Mouse (Mus musculus): ENCODE measurements around the gene Gemin4. TPM values are rescaled to one million over a fixed set of nuclear protein-coding genes. Genes with fewer than 3 reads are reported as not detected.
"Not testable (repeated sequence)": the region's sequence is repeated elsewhere in the genome, so short reads cannot be mapped to it uniquely, and the experiment has no call there.

Gene Gemin4
- polyA plus RNA-seq, 1 experiment: 12.0 TPM

GRCm38 (mm10) chr11:76216049-76216540 lies 1.4 kb downstream of the Gemin4 start:
- TF ChIP-seq CTCF (IDR thresholded peaks at IDR 0.05; ENCODE audit: borderline replicate concordance, extremely low read depth, insufficient read depth, insufficient read length): no peak
- no peak for TF ChIP-seq POLR2A (IDR thresholded peaks at IDR 0.05; ENCODE audit: borderline replicate concordance, extremely low read depth, insufficient read depth, insufficient read length, poor library complexity, severe bottlenecking)
- DNase-seq (ENCODE audit: low read depth): no peak

- TF ChIP-seq CTCF (IDR thresholded peaks at IDR 0.05; ENCODE audit: borderline replicate concordance, extremely low read depth, insufficient read depth, insufficient read length) (no peak), POLR2A (IDR thresholded peaks at IDR 0.05; ENCODE audit: borderline replicate concordance, extremely low read depth, insufficient read depth, insufficient read length, poor library complexity, severe bottlenecking) (no peak)
- DNase-seq (ENCODE audit: low read depth): no peak
Measured at GRCm38 (mm10) chr11:76215011-76215410, 2.5 kb downstream of the Gemin4 start.

GRCm38 (mm10) chr11:76213841-76214240 lies 3.6 kb downstream of the Gemin4 start:
- no peak for TF ChIP-seq CTCF (IDR thresholded peaks at IDR 0.05; ENCODE audit: borderline replicate concordance, extremely low read depth, insufficient read depth, insufficient read length)
- no peak for TF ChIP-seq POLR2A (IDR thresholded peaks at IDR 0.05; ENCODE audit: borderline replicate concordance, extremely low read depth, insufficient read depth, insufficient read length, poor library complexity, severe bottlenecking)
- DNase-seq (ENCODE audit: low read depth): no peak

GRCm38 (mm10) chr11:76211595-76211994 lies 5.9 kb downstream of the Gemin4 start:
- DNase-seq (ENCODE audit: low read depth): not testable (repeated sequence)

GRCm38 (mm10) chr11:76210228-76210985 lies 7.1 kb downstream of the Gemin4 start:
- no peak for TF ChIP-seq CTCF (IDR thresholded peaks at IDR 0.05; ENCODE audit: borderline replicate concordance, extremely low read depth, insufficient read depth, insufficient read length)
- TF ChIP-seq POLR2A (IDR thresholded peaks at IDR 0.05; ENCODE audit: borderline replicate concordance, extremely low read depth, insufficient read depth, insufficient read length, poor library complexity, severe bottlenecking): no peak
- DNase-seq (ENCODE audit: low read depth): no peak

- TF ChIP-seq CTCF (IDR thresholded peaks at IDR 0.05; ENCODE audit: borderline replicate concordance, extremely low read depth, insufficient read depth, insufficient read length) (no peak), POLR2A (IDR thresholded peaks at IDR 0.05; ENCODE audit: borderline replicate concordance, extremely low read depth, insufficient read depth, insufficient read length, poor library complexity, severe bottlenecking) (no peak)
Measured at GRCm38 (mm10) chr11:76206793-76207192, 10.7 kb downstream of the Gemin4 start.

GRCm38 (mm10) chr11:76201761-76202674 lies 15.4 kb downstream of the Gemin4 start:
- DNase-seq (ENCODE audit: low read depth): peak; percentile 86
- TF ChIP-seq POLR2A (IDR thresholded peaks at IDR 0.05; ENCODE audit: borderline replicate concordance, extremely low read depth, insufficient read depth, insufficient read length, poor library complexity, severe bottlenecking) (peak; percentile 63; the same call in 1 of the 2 replicates), CTCF (IDR thresholded peaks at IDR 0.05; ENCODE audit: borderline replicate concordance, extremely low read depth, insufficient read depth, insufficient read length) (no peak)

More at GRCm38 (mm10) chr11:76206793-76207192, 10.7 kb downstream of the Gemin4 start:
- no peak for DNase-seq (ENCODE audit: low read depth)

GRCm38 (mm10) chr11:76196977-76197469 lies 20.4 kb downstream of the Gemin4 start:
- no peak for TF ChIP-seq POLR2A (IDR thresholded peaks at IDR 0.05; ENCODE audit: borderline replicate concordance, extremely low read depth, insufficient read depth, insufficient read length, poor library complexity, severe bottlenecking)
- no peak for TF ChIP-seq CTCF (IDR thresholded peaks at IDR 0.05; ENCODE audit: borderline replicate concordance, extremely low read depth, insufficient read depth, insufficient read length)
- DNase-seq (ENCODE audit: low read depth): no peak

- DNase-seq (ENCODE audit: low read depth): no peak
- no peak for TF ChIP-seq POLR2A (IDR thresholded peaks at IDR 0.05; ENCODE audit: borderline replicate concordance, extremely low read depth, insufficient read depth, insufficient read length, poor library complexity, severe bottlenecking)
- no peak for TF ChIP-seq CTCF (IDR thresholded peaks at IDR 0.05; ENCODE audit: borderline replicate concordance, extremely low read depth, insufficient read depth, insufficient read length)
Measured at GRCm38 (mm10) chr11:76196275-76196976, 21.0 kb downstream of the Gemin4 start.

- TF ChIP-seq POLR2A (IDR thresholded peaks at IDR 0.05; ENCODE audit: borderline replicate concordance, extremely low read depth, insufficient read depth, insufficient read length, poor library complexity, severe bottlenecking): no peak
- TF ChIP-seq CTCF (IDR thresholded peaks at IDR 0.05; ENCODE audit: borderline replicate concordance, extremely low read depth, insufficient read depth, insufficient read length): no peak
- no peak for DNase-seq (ENCODE audit: low read depth)
Measured at GRCm38 (mm10) chr11:76186908-76187307, 30.6 kb downstream of the Gemin4 start.

- no peak for TF ChIP-seq POLR2A (IDR thresholded peaks at IDR 0.05; ENCODE audit: borderline replicate concordance, extremely low read depth, insufficient read depth, insufficient read length, poor library complexity, severe bottlenecking)
- no peak for TF ChIP-seq CTCF (IDR thresholded peaks at IDR 0.05; ENCODE audit: borderline replicate concordance, extremely low read depth, insufficient read depth, insufficient read length)
- DNase-seq (ENCODE audit: low read depth): no peak
Measured at GRCm38 (mm10) chr11:76183745-76184144, 33.7 kb downstream of the Gemin4 start.

Measured in brain, embryonic 14.5 days (tissue).